Mouse (Mus musculus): Measurements from ENCODE around the gene Vmn1r22.
"Not testable (repeated sequence)": the region's sequence is repeated elsewhere in the genome, so short reads cannot be mapped to it uniquely, and the experiment has no call there.

Gene Vmn1r22

DNA sequence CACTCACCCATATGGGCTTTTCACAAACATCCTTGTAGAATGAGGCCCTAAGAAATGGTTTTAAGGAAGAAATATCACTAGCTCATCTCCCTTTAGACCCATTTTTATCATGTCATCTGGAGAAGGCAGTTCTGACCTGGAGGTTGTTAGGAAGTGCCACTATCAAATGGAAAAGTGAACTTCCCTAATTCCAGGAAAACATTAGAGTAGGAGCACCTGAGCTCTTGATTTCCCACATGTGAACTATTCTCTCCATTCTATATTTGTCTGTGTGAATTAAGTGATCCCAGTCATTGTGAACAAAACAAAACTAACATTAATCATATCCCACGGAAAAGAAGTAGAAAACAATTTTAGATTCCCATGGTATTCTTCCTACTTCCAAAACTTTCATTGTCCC is at the start of gene Vmn1r22:
Vmn1r22 (minus strand) TSS at position 101 of the 400 bp plus-strand sequence.
- no peak for DNase-seq (ENCODE audit: low spot score)

DNA sequence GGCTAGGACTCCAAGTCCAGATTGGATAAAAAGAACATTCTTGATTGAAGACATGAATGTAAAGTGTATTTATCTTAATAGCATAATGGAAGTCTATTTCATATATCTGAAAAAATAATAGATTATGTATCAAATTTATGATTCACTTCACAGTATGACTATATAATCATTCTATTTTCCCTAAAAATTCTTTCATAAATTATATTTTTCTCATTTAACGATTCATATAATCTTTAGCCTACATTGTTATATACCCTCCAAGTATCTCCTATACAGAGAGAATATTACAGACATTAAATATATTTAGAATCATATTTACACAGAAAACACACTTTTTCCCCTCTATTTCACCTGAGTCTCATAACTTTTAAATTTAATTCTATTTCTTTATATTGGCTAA is 18.9 kb upstream of the Vmn1r22 start, which contains the start of gene Vmn1r23:
Vmn1r23 (minus strand) TSS at position 101 of the 400 bp plus-strand sequence.
- no peak for DNase-seq (ENCODE audit: low spot score)

DNA sequence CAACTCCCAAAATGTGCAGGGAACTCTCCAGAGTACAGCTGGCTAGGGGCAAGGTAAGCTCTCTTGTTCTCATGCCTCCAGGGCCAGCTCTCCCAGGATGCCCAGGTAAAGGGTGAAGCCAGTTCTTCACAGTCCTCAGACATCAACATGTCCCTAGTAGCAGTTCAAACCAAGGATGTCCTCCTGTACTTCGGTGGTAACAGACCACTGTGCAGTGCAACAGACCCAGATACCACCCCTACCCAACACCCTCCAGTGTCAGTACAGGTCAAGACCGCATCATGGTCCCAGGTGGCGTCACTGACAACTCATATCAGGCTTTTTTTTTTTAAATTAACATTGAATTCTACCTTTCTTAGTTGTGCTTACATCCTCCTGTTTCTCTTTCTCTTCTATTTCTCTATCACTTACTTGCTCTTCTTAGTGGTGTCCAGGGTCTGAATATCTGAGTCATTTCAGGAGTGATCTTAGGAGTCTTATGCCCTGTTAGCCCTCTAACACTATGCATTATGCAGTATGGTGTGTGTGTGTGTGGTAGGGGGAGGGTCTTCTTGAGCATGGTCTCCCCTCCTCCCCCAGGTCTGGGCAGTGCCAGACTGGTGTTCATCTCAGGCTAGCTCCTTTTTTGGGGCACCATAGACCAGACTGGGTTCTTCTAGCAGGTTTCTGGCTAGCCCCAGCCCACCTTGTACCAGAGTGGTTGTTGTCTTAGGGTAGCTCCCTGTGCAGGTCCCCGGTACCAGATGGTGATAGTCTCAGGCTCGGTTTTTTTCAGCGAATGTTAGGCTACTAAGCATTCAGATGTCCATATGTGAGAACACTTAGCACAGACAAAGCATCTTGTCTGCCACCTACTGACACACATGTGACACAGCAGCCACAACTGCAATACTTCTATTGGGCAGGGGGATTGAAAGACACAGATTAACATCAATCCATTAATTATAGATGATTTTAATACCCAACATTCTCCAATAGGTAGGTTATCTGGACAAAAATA is 48.5 kb downstream of the Vmn1r22 start:
- no peak for DNase-seq (ENCODE audit: low spot score)

DNA sequence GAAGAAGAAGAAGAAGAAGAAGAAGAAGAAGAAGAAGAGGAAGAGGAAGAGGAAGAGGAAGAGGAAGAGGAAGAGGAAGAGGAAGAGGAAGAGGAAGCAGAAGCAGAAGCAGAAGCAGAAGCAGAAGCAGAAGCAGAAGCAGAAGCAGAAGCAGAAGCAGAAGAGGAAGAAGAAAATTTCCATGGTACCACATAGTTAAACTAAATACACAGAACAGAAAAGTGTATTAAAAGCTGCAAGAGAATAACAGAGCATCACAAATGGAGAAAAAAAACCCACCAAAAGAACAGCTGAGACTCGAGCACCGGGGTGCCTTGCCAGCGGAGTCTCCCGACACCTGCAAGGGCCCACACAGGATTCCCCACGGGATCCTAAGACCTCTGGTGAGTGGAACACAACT is 56.7 kb downstream of the Vmn1r22 start:
- DNase-seq (ENCODE audit: low spot score): not testable (repeated sequence)

DNA sequence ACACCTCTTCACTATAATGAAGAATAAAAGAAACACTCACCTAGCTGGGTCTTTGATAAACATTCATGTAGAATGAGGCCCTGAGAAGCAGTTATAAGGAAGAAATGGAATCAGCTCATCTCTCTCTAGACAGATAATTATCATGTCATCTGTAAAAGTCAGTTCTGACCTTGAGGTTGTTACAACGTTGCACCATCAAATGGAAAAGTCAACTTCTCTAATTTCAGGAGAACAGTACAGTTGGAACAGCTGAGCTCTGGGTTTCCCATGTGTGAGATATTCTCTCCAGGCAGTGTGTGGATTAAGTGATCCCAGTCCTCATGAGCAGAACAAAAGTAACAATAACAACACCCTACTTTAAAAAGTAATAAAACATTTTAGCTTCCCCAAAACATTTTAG is 57.5 kb downstream of the Vmn1r22 start, which contains the start of gene Vmn1r21:
Vmn1r21 (minus strand) TSS at position 58 of the 400 bp plus-strand sequence.
- DNase-seq (ENCODE audit: low spot score): no peak
